Mouse (Mus musculus): ENCODE measurements around the gene Ube3b. TPM values are rescaled to one million over a fixed set of nuclear protein-coding genes. Genes with fewer than 3 reads are reported as not detected.
A peak's percentile ranks its signal among the peaks of the same experiment; 100 is the strongest.

Gene Ube3b
- polyA plus RNA-seq, 1 experiment from 2014 or later, result 17.1 TPM

DNA sequence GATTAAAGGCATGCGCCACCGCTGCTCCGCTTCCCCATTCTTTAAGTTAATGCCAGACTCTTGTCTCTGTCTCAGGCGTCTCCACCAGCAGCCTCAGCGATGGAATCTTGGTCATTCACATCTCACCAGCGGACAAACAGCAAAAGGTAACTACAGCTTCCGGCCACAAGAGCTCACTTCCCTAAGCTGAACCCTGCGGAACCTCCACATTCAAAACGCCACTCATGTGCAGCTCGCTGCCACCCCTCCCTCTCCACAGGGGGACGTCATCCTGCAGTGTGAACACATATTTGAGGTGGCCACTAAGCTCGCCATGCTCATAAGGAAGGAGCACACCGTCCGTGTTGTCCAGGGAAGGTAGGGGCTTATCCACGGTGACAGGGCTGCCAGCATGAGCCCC is 19.4 kb upstream of the Ube3b start:
- WGBS (ENCODE audit: insufficient replicate concordance), result 56% methylated on average over 15 of the region's 15 CpGs
- Histone ChIP-seq H3K4me1 (replicated peaks) (peaks cover 9% of the 10 kb centered on the region; the same call in 1 of the 2 replicates), H3K4me3 (replicated peaks) (no peak overlapping the region), H3K9ac (no peak overlapping the region), H3K4me2 (no peak overlapping the region), H3K9me3 (replicated peaks) (no peaks in the 10 kb centered on the region), H3K27ac (replicated peaks) (no peak overlapping the region), H3K27me3 (no peaks in the 10 kb centered on the region), H3K36me3 (replicated peaks) (peaks cover 37% of the 10 kb centered on the region)
- no peak for ATAC-seq (ENCODE audit: insufficient read depth)

DNA sequence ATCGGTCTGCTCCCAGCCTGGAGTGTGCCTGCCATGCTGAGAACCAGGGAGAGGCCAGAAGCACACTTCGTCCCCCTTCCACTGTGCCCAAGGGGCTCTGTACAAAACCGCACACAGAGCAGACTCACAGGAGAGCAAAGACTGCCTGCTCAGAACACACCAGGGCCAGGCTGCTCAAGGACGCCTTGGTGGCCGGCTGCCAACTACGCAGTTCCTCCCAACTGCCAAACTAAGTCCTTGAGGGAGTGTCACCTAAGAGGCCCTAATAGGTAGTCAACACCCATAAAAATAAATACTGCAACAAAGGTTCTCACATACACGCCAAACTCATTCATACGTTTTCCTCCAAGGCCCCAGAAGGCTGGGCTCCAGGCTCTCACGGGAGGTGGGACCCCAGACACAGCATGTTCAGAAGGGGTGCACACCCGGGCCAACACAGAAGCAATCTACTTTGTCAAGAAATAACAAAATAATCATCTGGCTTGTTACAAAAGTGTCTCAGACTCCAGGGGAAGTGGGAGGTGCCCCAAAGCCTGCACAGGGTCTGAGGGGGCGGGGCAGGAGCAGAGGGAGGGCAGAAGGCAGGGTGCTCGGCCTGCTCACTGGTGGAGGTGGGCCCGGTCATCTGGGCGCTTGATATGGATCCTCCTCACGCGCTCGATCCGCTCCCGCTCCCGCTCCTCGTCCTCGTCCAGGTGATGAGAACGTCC is 15.2 kb upstream of the Ube3b start:
- Histone ChIP-seq H3K9ac (no peak overlapping the region), H3K9me3 (replicated peaks) (no peaks in the 10 kb centered on the region), H3K36me3 (replicated peaks) (peaks cover 73% of the 10 kb centered on the region), H3K4me1 (replicated peaks) (peaks cover 3% of the 10 kb centered on the region), H3K27ac (replicated peaks) (no peak overlapping the region), H3K27me3 (no peaks in the 10 kb centered on the region), H3K4me3 (replicated peaks) (no peak overlapping the region), H3K4me2 (no peak overlapping the region)
- 78% methylated on average over 23 of the region's 23 CpGs for WGBS (ENCODE audit: insufficient replicate concordance)
- ATAC-seq (ENCODE audit: insufficient read depth), result no peak

DNA sequence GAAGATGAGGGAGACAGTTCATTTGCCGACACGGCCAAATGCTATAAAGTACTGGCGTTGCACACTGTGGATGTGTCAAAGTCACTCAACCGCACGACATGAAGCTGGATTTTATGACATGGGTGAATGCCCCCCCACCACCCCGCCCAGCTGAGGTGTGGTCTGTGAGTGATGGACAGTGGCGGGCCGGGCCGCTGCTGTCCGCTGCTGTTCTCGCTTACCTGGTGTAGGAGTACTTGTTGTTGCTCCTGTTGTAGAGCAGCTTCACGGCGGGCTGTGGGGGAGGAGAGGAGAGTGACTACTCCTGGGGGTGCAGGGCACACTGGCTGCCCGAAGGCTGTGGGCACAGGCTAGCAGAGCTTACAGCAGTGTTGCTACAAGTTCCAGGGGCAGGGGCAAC is 12.3 kb upstream of the Ube3b start:
- H3K9me3 ChIP-seq (replicated peaks), result no peaks in the 10 kb centered on the region
- H3K4me3 ChIP-seq (replicated peaks), result no peak overlapping the region
- H3K27me3 ChIP-seq, result no peaks in the 10 kb centered on the region
- H3K4me1 ChIP-seq (replicated peaks), result peaks cover 33% of the 10 kb centered on the region
- peaks cover 72% of the 10 kb centered on the region for H3K36me3 ChIP-seq (replicated peaks)
- no peak overlapping the region for H3K27ac ChIP-seq (replicated peaks)
- 88% methylated on average over 14 of the region's 14 CpGs for WGBS (ENCODE audit: insufficient replicate concordance)
- ATAC-seq (ENCODE audit: insufficient read depth), result no peak
- H3K4me2 ChIP-seq, result no peak overlapping the region
- H3K9ac ChIP-seq, result no peak overlapping the region

DNA sequence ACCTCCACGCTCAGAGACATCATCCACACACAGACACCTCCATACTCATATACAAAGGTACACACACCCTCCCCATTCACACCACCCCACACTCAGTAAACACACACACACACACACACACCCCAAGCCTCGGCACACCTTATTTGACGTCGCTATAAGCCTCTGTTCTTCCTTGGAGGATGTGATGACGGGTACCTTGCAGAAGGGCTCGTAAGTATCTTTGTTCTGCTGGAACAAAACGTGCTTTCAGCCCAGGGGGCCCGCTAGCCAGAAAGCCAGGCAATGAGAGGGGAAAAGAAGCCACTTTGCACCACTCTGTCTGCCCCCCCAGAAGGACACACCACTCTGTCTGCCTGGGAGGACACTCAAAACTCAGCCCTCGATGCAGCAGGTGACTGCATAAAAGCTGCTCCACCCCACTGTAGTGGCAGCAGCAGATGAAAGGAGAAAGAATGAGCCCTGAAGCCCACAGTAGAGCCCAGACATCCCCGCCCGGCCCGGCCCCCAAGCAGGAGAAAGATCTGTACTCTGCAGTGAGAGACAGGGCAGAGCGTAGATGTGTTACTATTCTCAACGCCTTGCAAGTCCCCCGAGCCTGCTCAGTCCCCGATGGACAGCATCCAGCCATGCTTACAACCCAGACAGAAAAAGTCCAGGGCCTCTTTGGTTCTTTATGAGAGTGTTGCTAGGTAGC is 11.5 kb upstream of the Ube3b start:
- no peak overlapping the region for H3K9ac ChIP-seq
- H3K4me2 ChIP-seq, result no peak overlapping the region
- H3K4me1 ChIP-seq (replicated peaks), result peaks cover 41% of the 10 kb centered on the region
- no peak overlapping the region for H3K27ac ChIP-seq (replicated peaks)
- WGBS (ENCODE audit: insufficient replicate concordance), result 79% methylated on average over 16 of the region's 16 CpGs
- H3K27me3 ChIP-seq, result no peaks in the 10 kb centered on the region
- H3K36me3 ChIP-seq (replicated peaks), result peaks cover 72% of the 10 kb centered on the region
- no peak overlapping the region for H3K4me3 ChIP-seq (replicated peaks)
- no peak for ATAC-seq (ENCODE audit: insufficient read depth)
- H3K9me3 ChIP-seq (replicated peaks), result no peaks in the 10 kb centered on the region

DNA sequence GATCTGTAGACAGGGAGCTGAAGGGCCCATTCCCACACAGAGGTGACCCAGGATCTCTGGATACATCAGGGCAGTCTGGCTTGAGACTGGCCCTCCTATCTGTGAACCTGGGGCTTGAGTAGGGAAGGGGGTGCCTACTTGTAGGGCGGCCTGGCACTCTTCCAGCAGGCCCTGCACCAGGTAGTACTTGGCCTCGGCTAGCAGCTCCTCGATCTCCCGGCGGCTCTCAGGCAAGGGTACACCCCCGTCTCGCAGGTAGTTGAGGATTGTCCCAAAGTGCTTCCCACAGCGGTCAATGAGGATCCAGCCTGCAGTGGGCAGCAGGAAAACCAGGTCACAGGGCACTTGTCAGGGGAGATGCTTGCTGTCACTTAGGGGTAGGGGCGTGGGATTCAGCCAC is 10.5 kb upstream of the Ube3b start:
- 84% methylated on average over 9 of the region's 9 CpGs for WGBS (ENCODE audit: insufficient replicate concordance)
- Histone ChIP-seq H3K4me3 (replicated peaks) (no peak overlapping the region), H3K4me2 (no peak overlapping the region), H3K27me3 (no peaks in the 10 kb centered on the region), H3K4me1 (replicated peaks) (peaks cover 51% of the 10 kb centered on the region), H3K36me3 (replicated peaks) (peaks cover 71% of the 10 kb centered on the region), H3K9ac (no peak overlapping the region), H3K27ac (replicated peaks) (no peak overlapping the region), H3K9me3 (replicated peaks) (no peaks in the 10 kb centered on the region)
- ATAC-seq (ENCODE audit: insufficient read depth), result no peak

DNA sequence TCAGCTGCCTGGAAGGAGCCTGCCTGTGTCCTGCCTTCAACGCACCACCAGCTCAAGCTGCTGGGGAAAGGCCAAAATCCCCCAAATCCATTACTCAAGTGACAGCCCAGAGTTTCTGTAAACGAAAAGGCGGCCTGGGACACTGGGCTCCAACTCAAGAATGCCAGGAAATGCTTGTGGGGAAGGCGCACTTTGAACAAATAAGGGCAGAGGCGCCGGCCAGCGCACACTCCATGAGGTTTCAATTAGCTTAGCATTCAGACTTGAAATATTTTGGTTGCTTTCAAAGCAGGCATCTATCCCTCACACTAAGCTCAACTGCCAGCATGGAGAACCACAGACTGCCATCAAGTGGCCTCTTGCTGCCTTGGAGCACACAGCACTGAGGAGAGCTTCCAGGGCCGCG is 10.0 kb upstream of the Ube3b start:
- Histone ChIP-seq H3K27me3 (no peaks in the 10 kb centered on the region), H3K36me3 (replicated peaks) (peaks cover 67% of the 10 kb centered on the region), H3K9me3 (replicated peaks) (no peaks in the 10 kb centered on the region), H3K4me1 (replicated peaks) (peaks cover 55% of the 10 kb centered on the region), H3K4me2 (no peak overlapping the region), H3K4me3 (replicated peaks) (no peak overlapping the region), H3K27ac (replicated peaks) (peak overlapping the region; percentile 56), H3K9ac (no peak overlapping the region)
- no peak for ATAC-seq (ENCODE audit: insufficient read depth)
- WGBS (ENCODE audit: insufficient replicate concordance), result 58% methylated on average over 9 of the region's 9 CpGs

DNA sequence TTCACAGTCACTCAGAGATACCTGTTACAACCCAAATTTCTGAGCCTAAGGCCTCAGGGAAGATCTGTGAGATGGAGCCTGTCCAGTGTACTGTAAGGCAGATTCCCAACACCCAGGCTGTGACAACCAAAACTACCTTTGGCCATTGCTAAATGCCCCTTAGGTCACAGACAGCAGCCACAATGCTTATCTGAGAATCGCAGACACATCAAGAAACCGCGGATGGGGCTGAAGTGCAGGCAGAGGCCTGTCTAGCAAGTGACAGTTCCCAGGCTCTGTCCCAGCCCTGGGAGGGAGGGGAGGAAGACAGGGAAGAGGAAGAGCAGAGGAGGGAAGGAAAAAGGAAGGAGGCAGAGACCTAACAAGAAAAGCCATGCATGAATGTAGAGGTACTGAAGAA is 9.1 kb upstream of the Ube3b start:
- Histone ChIP-seq H3K4me1 (replicated peaks) (peaks cover 63% of the 10 kb centered on the region), H3K27me3 (no peaks in the 10 kb centered on the region), H3K36me3 (replicated peaks) (peaks cover 57% of the 10 kb centered on the region), H3K9ac (peak overlapping the region; percentile 4; the same call in 1 of the 2 replicates), H3K4me3 (replicated peaks) (no peak overlapping the region), H3K4me2 (peak overlapping the region; percentile 39), H3K27ac (replicated peaks) (peak overlapping the region; percentile 56), H3K9me3 (replicated peaks) (no peaks in the 10 kb centered on the region)
- 3% methylated on average over 3 of the region's 3 CpGs for WGBS (ENCODE audit: insufficient replicate concordance)
- peak; percentile 61 for ATAC-seq (ENCODE audit: insufficient read depth)

DNA sequence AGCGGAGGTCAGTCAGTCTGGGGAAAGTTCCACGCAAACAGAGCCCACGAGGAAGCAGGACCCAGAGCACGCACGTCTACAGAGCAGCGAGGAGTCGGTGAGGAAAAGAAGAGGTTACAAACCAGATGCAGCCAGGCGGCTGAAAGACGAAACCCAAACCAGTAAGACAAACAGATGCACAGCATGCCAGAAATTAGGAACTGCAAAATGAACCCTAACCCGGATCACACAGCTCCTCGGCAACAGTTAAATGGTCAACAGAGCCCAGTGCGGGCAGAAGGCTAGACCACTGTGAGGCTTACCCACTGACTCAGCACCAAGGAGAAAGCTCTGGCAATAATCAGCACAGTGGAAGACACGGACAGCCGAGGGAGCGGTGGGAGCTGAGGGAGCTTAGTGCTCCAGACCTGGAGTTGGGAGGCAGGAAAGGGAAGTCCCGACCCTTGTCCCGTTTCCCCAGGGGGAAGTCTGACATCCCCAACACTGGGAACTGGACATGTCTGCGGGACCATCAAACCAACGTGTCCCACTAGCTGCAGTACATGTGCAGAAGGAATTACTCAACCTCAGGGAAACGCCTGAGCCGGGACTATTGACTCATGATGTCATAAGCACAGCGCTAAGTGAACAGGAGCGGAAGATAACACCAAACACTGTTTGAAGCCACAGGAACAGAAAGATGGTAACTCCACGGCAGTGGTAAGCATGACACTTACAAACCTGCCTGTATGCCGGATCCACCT is 8.5 kb upstream of the Ube3b start:
- WGBS (ENCODE audit: insufficient replicate concordance), result 18% methylated on average over 25 of the region's 25 CpGs
- H3K9me3 ChIP-seq (replicated peaks), result no peaks in the 10 kb centered on the region
- H3K4me1 ChIP-seq (replicated peaks), result peaks cover 65% of the 10 kb centered on the region
- 0 out of 2 replicates have a peak, but pooled peaks have one; percentile 7 for ATAC-seq (ENCODE audit: insufficient read depth)
- H3K4me2 ChIP-seq, result peak overlapping the region; percentile 39
- no peaks in the 10 kb centered on the region for H3K27me3 ChIP-seq
- H3K36me3 ChIP-seq (replicated peaks), result peaks cover 52% of the 10 kb centered on the region
- H3K4me3 ChIP-seq (replicated peaks), result no peak overlapping the region
- H3K9ac ChIP-seq, result peak overlapping the region; percentile 4; the same call in 1 of the 2 replicates
- peak overlapping the region; percentile 56 for H3K27ac ChIP-seq (replicated peaks)

DNA sequence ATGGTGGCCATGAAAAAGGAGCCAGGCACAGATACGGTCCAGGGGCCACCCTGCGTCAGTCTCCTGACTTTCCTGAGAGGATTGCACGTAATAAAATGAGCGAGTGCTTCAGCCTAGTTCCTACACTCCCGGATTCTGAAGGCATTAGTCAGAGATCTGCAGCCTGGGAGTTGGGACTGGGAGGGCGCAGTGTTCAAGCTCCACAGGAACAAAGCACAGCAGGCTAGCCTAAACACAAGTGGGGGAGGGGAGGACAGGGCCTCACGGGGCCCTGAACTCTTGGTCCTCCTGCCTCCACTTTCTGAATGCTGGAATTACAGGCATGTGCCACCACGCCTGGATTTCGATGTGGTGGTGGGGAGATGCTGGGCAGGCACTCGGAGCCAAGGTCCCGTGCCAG is 7.8 kb upstream of the Ube3b start:
- Histone ChIP-seq H3K27ac (replicated peaks) (peak overlapping the region; percentile 34; the same call in 1 of the 2 replicates), H3K4me2 (peak overlapping the region; percentile 39; the same call in 1 of the 2 replicates)
- WGBS (ENCODE audit: insufficient replicate concordance), result 62% methylated on average over 11 of the region's 11 CpGs

DNA sequence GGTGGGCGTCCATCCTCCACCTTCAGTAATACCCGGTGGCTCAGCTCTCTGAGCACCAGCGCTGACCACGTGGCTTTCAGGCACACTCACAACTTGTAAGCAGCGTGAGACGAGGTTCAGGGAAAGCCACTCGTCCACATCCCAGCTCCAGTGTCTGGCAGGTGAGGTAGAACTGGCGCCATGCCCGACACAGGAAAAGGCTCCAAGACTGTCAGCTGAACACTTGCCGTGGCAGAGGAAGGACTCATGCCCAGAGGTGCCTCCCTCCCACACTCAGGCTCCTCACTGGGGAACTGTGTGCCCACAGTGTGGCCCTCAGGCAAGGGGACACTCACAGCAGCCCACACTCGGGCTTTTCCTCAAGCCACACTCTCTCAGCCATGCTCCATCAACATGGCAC is 7.2 kb upstream of the Ube3b start:
- Histone ChIP-seq H3K4me1 (replicated peaks) (peaks cover 78% of the 10 kb centered on the region), H3K9me3 (replicated peaks) (no peaks in the 10 kb centered on the region), H3K36me3 (replicated peaks) (peaks cover 39% of the 10 kb centered on the region), H3K4me3 (replicated peaks) (no peak overlapping the region), H3K27ac (replicated peaks) (no peak overlapping the region), H3K9ac (no peak overlapping the region), H3K4me2 (no peak overlapping the region), H3K27me3 (no peaks in the 10 kb centered on the region)
- ATAC-seq (ENCODE audit: insufficient read depth), result no peak
- 74% methylated on average over 11 of the region's 11 CpGs for WGBS (ENCODE audit: insufficient replicate concordance)

More for the DNA sequence above, 7.8 kb upstream of the Ube3b start:
- Histone ChIP-seq H3K9ac (no peak overlapping the region), H3K9me3 (replicated peaks) (no peaks in the 10 kb centered on the region), H3K27me3 (no peaks in the 10 kb centered on the region), H3K36me3 (replicated peaks) (peaks cover 46% of the 10 kb centered on the region), H3K4me3 (replicated peaks) (no peak overlapping the region), H3K4me1 (replicated peaks) (peaks cover 72% of the 10 kb centered on the region)
- ATAC-seq (ENCODE audit: insufficient read depth), result no peak

DNA sequence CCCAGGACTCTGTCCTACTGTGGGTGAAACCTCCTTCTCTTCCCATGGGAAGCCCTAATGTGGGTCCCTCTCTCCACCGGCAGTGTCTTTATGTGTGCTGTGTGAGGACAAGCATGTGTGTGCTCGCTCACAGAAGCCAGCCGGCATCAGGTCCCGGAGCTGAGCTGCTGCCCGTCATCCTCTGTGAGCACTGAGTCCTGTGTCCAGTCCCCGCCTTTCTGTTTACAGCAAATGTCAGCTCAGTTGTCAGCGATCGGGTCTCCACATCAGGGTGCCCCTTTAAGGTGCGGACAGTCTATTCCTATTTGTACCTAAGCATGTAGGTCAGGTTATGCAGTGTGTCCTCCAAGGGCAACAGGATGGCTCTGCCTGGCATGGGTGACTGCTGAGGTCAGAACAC is 6.8 kb upstream of the Ube3b start:
- Histone ChIP-seq H3K36me3 (replicated peaks) (peaks cover 37% of the 10 kb centered on the region), H3K4me1 (replicated peaks) (peaks cover 82% of the 10 kb centered on the region)
- 80% methylated on average over 9 of the region's 9 CpGs for WGBS (ENCODE audit: insufficient replicate concordance)

More for the DNA sequence above, 6.8 kb upstream of the Ube3b start:
- H3K9me3 ChIP-seq (replicated peaks), result no peaks in the 10 kb centered on the region
- H3K4me2 ChIP-seq, result no peak overlapping the region
- H3K27me3 ChIP-seq, result no peaks in the 10 kb centered on the region
- no peak overlapping the region for H3K9ac ChIP-seq
- H3K4me3 ChIP-seq (replicated peaks), result no peak overlapping the region
- no peak overlapping the region for H3K27ac ChIP-seq (replicated peaks)
- ATAC-seq (ENCODE audit: insufficient read depth), result no peak
